Mouse (Mus musculus) erythroblast, adult 5-6 weeks (primary cell): ENCODE measurements around the gene Fbxl21. TPM values are rescaled to one million over a fixed set of nuclear protein-coding genes. Genes with fewer than 3 reads are reported as not detected.

Source experiments
- ATAC-seq: replicated peaks from 2 replicates; pipeline ENCODE4 v1.8.0; 2016; ENCODE audit warnings: moderate number of reproducible peaks, mild to moderate bottlenecking, moderate TSS enrichment, inconsistent platforms; ENCODE audit not compliant: poor library complexity, low FRiP score, severe bottlenecking
- total RNA-seq, 2 experiments: library from RNA; stranded (forward) in 1 of 2; stranded (reverse) in 1 of 2; fragments of 150-400 nt in 1 of 2; fragments of 200-764, 138-1000 nt in 1 of 2; gene quantifications; 2 replicates each; pipeline versions ENCODE4 v1.2.3 to v1.2.4; 2015 to 2017; ENCODE audit warnings: low replicate concordance in 2 of 2

Fbxl21 gene
- total RNA-seq, 2 experiments from 2014 or later = not detected

- no peak for ATAC-seq
Measured at GRCm38 (mm10) chr13:56529031-56529430, 6.8 kb downstream of the Fbxl21 start.

- ATAC-seq = no peak
Measured at GRCm38 (mm10) chr13:56529685-56530084, 7.4 kb downstream of the Fbxl21 start.

DNA sequence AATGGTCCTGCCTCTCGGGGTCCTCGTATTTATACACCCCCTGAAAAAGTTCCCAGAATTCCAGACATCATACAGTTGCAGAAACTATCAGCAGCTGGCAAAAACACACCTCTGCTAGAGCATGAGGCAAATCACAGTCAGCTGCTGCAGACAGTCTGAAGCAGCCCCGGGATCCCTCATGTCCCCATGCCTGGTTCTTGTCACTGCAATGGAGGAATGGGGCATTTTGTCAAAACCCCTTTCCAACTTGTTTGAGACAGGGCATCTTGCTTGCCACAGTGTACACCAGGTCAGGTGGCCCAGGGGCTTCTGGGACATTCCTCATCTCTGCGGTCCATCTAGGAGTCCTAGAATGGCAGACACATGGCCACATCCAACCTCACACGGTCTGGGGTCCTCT is 12.7 kb downstream of the Fbxl21 start:
- no peak for ATAC-seq

DNA sequence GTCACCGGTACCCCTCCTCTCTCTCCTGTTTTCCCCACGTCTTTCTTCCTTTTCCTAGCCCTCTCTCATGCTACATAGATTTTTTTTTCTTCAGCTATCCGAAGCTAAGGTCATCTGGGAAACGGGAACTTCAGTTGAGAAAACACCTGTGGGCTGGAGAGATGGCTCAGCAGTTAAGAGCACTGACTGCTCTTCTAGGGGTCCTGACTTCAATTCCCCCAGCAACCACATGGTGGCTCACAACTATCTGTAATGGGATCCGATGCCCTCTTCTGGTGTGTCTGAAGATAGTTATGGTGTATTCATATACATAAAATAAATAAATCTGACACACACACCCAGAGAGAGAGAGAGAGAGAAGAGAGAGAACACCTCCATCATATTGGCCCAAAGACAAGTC is 13.3 kb downstream of the Fbxl21 start:
- no peak for ATAC-seq

DNA sequence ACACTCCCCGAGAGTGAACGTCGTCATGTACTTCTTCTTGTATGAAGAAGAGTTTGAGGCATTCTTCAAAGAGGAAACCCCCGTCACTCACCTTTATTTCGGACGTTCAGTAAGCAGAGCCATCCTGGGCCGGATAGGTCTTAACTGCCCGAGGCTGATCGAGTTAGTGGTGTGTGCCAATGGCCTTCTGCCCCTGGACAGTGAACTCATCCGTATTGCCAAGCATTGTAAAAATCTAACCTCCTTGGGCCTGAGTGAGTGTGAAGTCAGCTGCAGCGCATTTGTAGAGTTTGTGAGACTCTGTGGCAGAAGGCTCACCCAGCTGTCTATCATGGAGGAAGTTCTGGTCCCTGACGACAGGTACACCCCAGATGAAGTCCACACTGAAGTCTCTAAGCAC is 14.8 kb downstream of the Fbxl21 start:
- no peak for ATAC-seq

- no peak for ATAC-seq
Measured at GRCm38 (mm10) chr13:56539846-56540245, 17.6 kb downstream of the Fbxl21 start.

GRCm38 (mm10) chr13:56543805-56544204 is 21.5 kb downstream of the Fbxl21 start:
- ATAC-seq = no peak

GRCm38 (mm10) chr13:56544956-56545355 is 22.7 kb downstream of the Fbxl21 start:
- no peak for ATAC-seq

- no peak for ATAC-seq
Measured at GRCm38 (mm10) chr13:56548401-56548800, 26.1 kb downstream of the Fbxl21 start, which contains the start of gene Lect2. Gene Lect2, minus strand, starts transcription at chr13:56548502.

- no peak for ATAC-seq
Measured at GRCm38 (mm10) chr13:56549364-56549763, 27.1 kb downstream of the Fbxl21 start.

DNA sequence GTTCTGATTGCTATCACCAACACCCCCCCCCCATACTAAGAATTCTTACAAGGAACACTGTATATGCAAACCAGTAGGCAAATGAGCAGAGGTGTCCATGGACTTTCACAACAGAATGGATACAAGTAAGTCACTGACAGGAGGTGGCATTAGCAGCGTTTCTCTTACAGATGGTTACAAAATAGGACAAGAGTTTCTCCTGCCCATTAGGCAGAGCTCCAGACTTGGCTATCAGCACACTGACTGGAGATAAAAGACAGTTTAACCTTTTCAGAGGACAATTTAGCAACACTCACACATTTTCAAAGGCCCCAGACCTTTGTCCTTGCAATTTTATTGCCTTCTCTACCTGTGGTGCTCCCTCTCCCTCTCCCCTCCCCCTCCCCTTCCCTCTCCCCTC is 28.3 kb downstream of the Fbxl21 start:
- ATAC-seq = no peak

GRCm38 (mm10) chr13:56551661-56552060 is 29.4 kb downstream of the Fbxl21 start:
- ATAC-seq = no peak

DNA sequence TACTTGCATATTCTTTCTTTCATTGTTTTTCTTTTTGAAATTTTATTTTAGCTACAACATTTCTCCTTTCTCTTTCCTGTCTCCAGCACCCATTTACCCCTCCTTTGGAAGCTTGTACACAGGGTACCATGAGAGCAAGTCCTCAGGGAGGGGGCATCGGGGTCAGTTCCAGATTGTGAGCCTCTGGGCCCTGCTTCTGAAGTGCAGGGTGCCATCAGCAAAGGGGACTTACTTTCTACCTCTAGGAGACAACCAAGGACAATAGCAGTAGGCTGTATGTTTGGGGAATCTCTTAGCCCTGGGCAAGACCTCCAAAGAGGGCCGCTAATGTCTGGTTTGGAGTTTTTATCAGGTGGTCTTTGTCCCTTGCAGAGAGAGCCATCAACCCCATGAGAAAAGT is 31.7 kb downstream of the Fbxl21 start:
- ATAC-seq = no peak

GRCm38 (mm10) chr13:56554409-56554808 is 32.1 kb downstream of the Fbxl21 start:
- no peak for ATAC-seq

GRCm38 (mm10) chr13:56555957-56556356 is 33.7 kb downstream of the Fbxl21 start:
- no peak for ATAC-seq

GRCm38 (mm10) chr13:56556701-56557100 is 34.4 kb downstream of the Fbxl21 start:
- no peak for ATAC-seq

- ATAC-seq = no peak
Measured at GRCm38 (mm10) chr13:56558811-56559210, 36.5 kb downstream of the Fbxl21 start.

- ATAC-seq = no peak
Measured at GRCm38 (mm10) chr13:56559841-56560370, 37.6 kb downstream of the Fbxl21 start.

GRCm38 (mm10) chr13:56561129-56561528 is 38.9 kb downstream of the Fbxl21 start:
- no peak for ATAC-seq

- no peak for ATAC-seq
Measured at GRCm38 (mm10) chr13:56563075-56563474, 40.8 kb downstream of the Fbxl21 start.

DNA sequence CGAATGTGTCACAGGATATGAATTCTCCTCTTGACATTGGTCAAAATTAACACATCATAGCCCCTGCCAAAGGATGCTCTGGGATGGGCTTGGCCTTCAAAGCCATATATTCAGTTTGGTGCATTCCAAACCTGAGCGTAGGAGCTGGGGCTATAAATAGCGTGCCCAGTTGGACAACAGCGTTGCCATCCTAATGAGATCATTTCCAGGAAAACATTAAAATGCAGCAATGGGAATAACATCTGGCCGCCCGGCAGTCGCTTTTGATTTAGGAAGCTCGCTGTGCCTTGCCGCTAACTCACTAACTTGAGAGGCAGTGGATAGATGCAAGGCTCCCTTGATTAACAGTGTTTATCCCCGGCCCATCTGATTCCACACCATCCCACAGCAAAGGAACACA is 44.1 kb downstream of the Fbxl21 start:
- ATAC-seq = no peak

- no peak for ATAC-seq
Measured at GRCm38 (mm10) chr13:56571645-56572044, 49.4 kb downstream of the Fbxl21 start.
